Mouse (Mus musculus): Measurements from ENCODE around the gene Ccdc84. TPM values are rescaled to one million over a fixed set of nuclear protein-coding genes. Genes with fewer than 3 reads are reported as not detected.
"Not testable (repeated sequence)": the region's sequence is repeated elsewhere in the genome, so short reads cannot be mapped to it uniquely, and the experiment has no call there.

Gene Ccdc84
- polyA plus RNA-seq, 1 experiment from 2014 or later, result 23.3 TPM

DNA sequence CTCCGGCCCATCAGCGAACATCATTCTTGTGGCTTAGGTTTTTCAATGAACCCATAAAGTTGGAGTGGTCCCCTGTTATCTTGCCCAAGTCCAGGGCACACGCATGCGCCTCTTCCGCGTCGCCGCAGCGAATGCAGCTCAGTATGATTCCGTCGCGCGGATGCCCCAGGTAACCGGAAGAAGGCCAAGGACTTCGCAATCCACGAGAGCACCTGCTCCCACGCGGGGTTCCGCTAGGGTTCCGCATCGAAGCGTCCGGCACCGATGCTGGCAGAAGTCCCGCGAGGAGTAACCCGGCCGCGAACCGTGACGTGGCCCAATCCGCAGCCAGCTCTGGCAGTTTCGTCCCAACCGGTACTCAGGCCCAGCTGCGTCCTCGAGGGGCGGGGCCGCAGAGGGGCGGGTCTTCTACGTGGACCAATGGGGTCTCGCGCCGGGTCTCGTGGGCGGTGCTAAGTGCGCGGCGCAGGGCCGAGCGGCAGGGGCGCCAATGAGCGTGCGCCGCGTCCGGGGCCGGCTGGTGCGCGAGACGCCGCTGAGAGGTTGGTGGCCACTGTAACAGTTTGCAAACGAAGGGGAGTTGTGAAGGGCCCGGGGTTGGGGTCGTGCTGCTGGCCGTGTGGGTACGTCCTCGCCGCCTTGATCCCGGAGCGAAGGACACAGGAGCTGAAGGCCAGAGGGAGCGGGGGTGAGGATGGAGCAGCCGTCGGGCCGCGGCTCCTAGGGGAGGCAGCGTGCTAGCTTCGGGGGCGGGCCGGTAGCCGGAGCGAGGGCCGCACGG lies 39.1 kb downstream of the Ccdc84 start, which contains the start of gene Hyou1:
TSS of gene Hyou1 (plus strand) at position 437 of the 781 bp plus-strand sequence.
- H3K27ac ChIP-seq (ENCODE audit: low read length), result peak within 1 kb of the TSS; percentile 91
- H3K9ac ChIP-seq (ENCODE audit: low read depth, low read length), result peak within 1 kb of the TSS; percentile 92
- 0 out of 2 replicates have a peak, but pooled peaks cover 11% of the 10 kb centered on the region for H3K36me3 ChIP-seq (ENCODE audit: control insufficient read depth, insufficient read depth, low read length)
- peak; percentile 96 for ATAC-seq
- H3K4me2 ChIP-seq (ENCODE audit: low read depth, low read length), result peak within 1 kb of the TSS; percentile 88
- no peaks in the 10 kb centered on the region for H3K9me3 ChIP-seq (ENCODE audit: control insufficient read depth, low read length)
- no peaks in the 10 kb centered on the region for H3K27me3 ChIP-seq (replicated peaks; ENCODE audit: control insufficient read depth, insufficient read depth, low read length)
- peak within 1 kb of the TSS; percentile 93 for H3K4me3 ChIP-seq (ENCODE audit: low read length)
- H3K4me1 ChIP-seq (ENCODE audit: control insufficient read depth, insufficient read depth, low read length), result peaks cover 12% of the 10 kb centered on the region
- under 1% methylated on average over 83 of the region's 83 CpGs for WGBS

- H3K36me3 ChIP-seq (ENCODE audit: control insufficient read depth, insufficient read depth, low read length), result 0 out of 2 replicates have a peak, but pooled peaks cover 5% of the 10 kb centered on the region
- H3K4me2 ChIP-seq (ENCODE audit: low read depth, low read length), result peak overlapping the region; percentile 68
- H3K9ac ChIP-seq (ENCODE audit: low read depth, low read length), result peak overlapping the region; percentile 85
- no peaks in the 10 kb centered on the region for H3K9me3 ChIP-seq (ENCODE audit: control insufficient read depth, low read length)
- ATAC-seq, result no peak
- peak overlapping the region; percentile 93 for H3K4me3 ChIP-seq (ENCODE audit: low read length)
- WGBS, result 84% methylated on average over 5 of the region's 5 CpGs
- peaks cover 12% of the 10 kb centered on the region for H3K4me1 ChIP-seq (ENCODE audit: control insufficient read depth, insufficient read depth, low read length)
- H3K27me3 ChIP-seq (replicated peaks; ENCODE audit: control insufficient read depth, insufficient read depth, low read length), result no peaks in the 10 kb centered on the region
- peak overlapping the region; percentile 91 for H3K27ac ChIP-seq (ENCODE audit: low read length)
These were observed 40.1 kb downstream of the Ccdc84 start for GRCm38 (mm10) chr9:44378153-44378730.

GRCm38 (mm10) chr9:44377335-44377734 lies 41.0 kb downstream of the Ccdc84 start:
- H3K27ac ChIP-seq (ENCODE audit: low read length); H3K4me3 ChIP-seq (ENCODE audit: low read length); H3K36me3 ChIP-seq (ENCODE audit: control insufficient read depth, insufficient read depth, low read length); H3K9ac ChIP-seq (ENCODE audit: low read depth, low read length); H3K4me2 ChIP-seq (ENCODE audit: low read depth, low read length); H3K27me3 ChIP-seq (replicated peaks; ENCODE audit: control insufficient read depth, insufficient read depth, low read length); H3K9me3 ChIP-seq (ENCODE audit: control insufficient read depth, low read length); ATAC-seq: not testable (repeated sequence)
- WGBS, result 73% methylated on average over 2 of the region's 2 CpGs
- H3K4me1 ChIP-seq (ENCODE audit: control insufficient read depth, insufficient read depth, low read length), result peaks cover 12% of the 10 kb centered on the region

DNA sequence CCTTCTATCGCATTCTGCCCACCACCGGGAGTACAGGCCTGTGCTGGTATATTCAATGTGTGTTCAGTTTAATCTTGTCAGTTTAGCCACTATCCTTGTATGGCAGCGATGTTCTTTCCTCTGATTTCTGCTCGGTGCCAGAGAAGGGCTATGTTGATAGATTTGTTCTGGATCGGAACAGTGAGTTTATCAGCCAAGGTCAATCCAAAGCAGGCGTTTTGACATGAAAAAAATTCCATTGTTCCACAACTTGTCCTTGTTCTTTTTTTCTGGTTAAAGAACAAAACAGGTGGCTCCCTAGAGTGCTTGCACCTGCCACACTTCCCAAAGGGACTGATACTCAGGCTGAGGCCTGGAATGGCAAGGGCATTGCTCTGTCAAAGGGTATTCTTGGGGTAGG lies 42.2 kb downstream of the Ccdc84 start:
- no peak overlapping the region for H3K27ac ChIP-seq (ENCODE audit: low read length)
- WGBS, result 87% methylated on average over 6 of the region's 6 CpGs
- H3K4me2 ChIP-seq (ENCODE audit: low read depth, low read length), result no peak overlapping the region

GRCm38 (mm10) chr9:44373386-44373785 lies 45.0 kb downstream of the Ccdc84 start:
- no peak overlapping the region for H3K4me3 ChIP-seq (ENCODE audit: low read length)
- no peak overlapping the region for H3K9ac ChIP-seq (ENCODE audit: low read depth, low read length)
- H3K4me2 ChIP-seq (ENCODE audit: low read depth, low read length), result no peak overlapping the region
- H3K27me3 ChIP-seq (replicated peaks; ENCODE audit: control insufficient read depth, insufficient read depth, low read length), result no peaks in the 10 kb centered on the region
- peak; percentile 28 for ATAC-seq
- H3K36me3 ChIP-seq (ENCODE audit: control insufficient read depth, insufficient read depth, low read length), result 0 out of 2 replicates have a peak, but pooled peaks cover 3% of the 10 kb centered on the region
- 0 out of 2 replicates have a peak, but pooled peaks cover 2% of the 10 kb centered on the region for H3K4me1 ChIP-seq (ENCODE audit: control insufficient read depth, insufficient read depth, low read length)
- no peak overlapping the region for H3K27ac ChIP-seq (ENCODE audit: low read length)
- no peaks in the 10 kb centered on the region for H3K9me3 ChIP-seq (ENCODE audit: control insufficient read depth, low read length)

More for the DNA sequence above, 42.2 kb downstream of the Ccdc84 start:
- Histone ChIP-seq H3K36me3 (ENCODE audit: control insufficient read depth, insufficient read depth, low read length) (0 out of 2 replicates have a peak, but pooled peaks cover 3% of the 10 kb centered on the region), H3K9ac (ENCODE audit: low read depth, low read length) (no peak overlapping the region), H3K27me3 (replicated peaks; ENCODE audit: control insufficient read depth, insufficient read depth, low read length) (no peaks in the 10 kb centered on the region), H3K4me1 (ENCODE audit: control insufficient read depth, insufficient read depth, low read length) (peaks cover 12% of the 10 kb centered on the region), H3K4me3 (ENCODE audit: low read length) (no peak overlapping the region), H3K9me3 (ENCODE audit: control insufficient read depth, low read length) (no peaks in the 10 kb centered on the region)
- no peak for ATAC-seq

DNA sequence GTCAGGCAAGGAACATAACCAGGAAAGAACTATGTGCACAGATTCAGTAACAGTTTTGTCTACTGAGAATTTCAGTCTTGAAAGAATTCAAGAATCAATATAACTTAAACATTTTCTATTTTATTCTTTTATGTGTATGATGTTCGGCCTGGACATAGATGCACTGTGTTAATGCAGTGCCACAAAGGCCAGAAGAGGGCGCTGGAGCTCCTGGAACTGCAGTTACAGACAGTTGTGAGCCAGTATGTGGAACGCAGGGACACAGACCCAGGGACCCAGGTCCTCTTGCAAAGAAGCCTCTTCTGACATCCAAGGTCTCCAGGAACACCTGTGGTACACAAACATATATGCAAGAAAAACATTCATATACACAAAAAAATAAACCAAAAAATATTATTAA lies 53.9 kb downstream of the Ccdc84 start:
- Histone ChIP-seq H3K4me3 (ENCODE audit: low read length) (no peak overlapping the region), H3K9me3 (ENCODE audit: control insufficient read depth, low read length) (no peaks in the 10 kb centered on the region), H3K27me3 (replicated peaks; ENCODE audit: control insufficient read depth, insufficient read depth, low read length) (no peaks in the 10 kb centered on the region), H3K36me3 (ENCODE audit: control insufficient read depth, insufficient read depth, low read length) (no peaks in the 10 kb centered on the region; the same call in 1 of the 2 replicates), H3K27ac (ENCODE audit: low read length) (no peak overlapping the region), H3K4me2 (ENCODE audit: low read depth, low read length) (no peak overlapping the region), H3K9ac (ENCODE audit: low read depth, low read length) (no peak overlapping the region), H3K4me1 (ENCODE audit: control insufficient read depth, insufficient read depth, low read length) (peaks cover 7% of the 10 kb centered on the region)
- ATAC-seq, result no peak
- 62% methylated on average over 3 of the region's 3 CpGs for WGBS

DNA sequence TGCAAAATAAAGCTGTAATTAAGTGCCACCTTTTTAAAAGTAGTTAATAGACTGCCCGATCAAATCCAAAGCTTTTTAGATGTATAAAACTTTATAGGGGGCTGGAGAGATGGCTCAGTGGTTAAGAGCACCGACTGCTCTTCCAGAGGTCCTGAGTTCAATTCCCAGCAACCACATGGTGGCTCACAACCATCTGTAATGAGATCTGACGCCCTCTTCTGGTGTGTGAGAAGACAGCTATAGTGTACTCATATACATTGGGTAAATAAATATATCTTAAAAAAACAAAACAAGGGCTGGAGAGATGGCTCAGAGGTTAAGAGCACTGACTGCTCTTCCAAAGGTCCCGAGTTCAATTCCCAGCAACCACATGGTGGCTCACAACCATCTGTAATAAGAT lies 56.4 kb downstream of the Ccdc84 start:
- peak overlapping the region; percentile 71 for H3K27ac ChIP-seq (ENCODE audit: low read length)
- ATAC-seq, result peak; percentile 27; the same call in 1 of the 2 replicates

GRCm38 (mm10) chr9:44361190-44361917 lies 57.0 kb downstream of the Ccdc84 start, which contains the start of gene Vps11:
Vps11 (minus strand) TSS chr9:44361670.
- Histone ChIP-seq H3K4me2 (ENCODE audit: low read depth, low read length) (peak within 1 kb of the TSS; percentile 66), H3K4me1 (ENCODE audit: control insufficient read depth, insufficient read depth, low read length) (peaks cover 7% of the 10 kb centered on the region), H3K27ac (ENCODE audit: low read length) (peak within 1 kb of the TSS; percentile 71), H3K27me3 (replicated peaks; ENCODE audit: control insufficient read depth, insufficient read depth, low read length) (no peaks in the 10 kb centered on the region), H3K36me3 (ENCODE audit: control insufficient read depth, insufficient read depth, low read length) (peaks cover 2% of the 10 kb centered on the region; the same call in 1 of the 2 replicates), H3K9me3 (ENCODE audit: control insufficient read depth, low read length) (no peaks in the 10 kb centered on the region), H3K4me3 (ENCODE audit: low read length) (peak within 1 kb of the TSS; percentile 79), H3K9ac (ENCODE audit: low read depth, low read length) (peak within 1 kb of the TSS; percentile 78)
- ATAC-seq, result peak; percentile 94
- WGBS, result under 1% methylated on average over 44 of the region's 44 CpGs

More for the DNA sequence above, 56.4 kb downstream of the Ccdc84 start:
- Histone ChIP-seq H3K4me2 (ENCODE audit: low read depth, low read length) (peak overlapping the region; percentile 53), H3K9ac (ENCODE audit: low read depth, low read length) (peak overlapping the region; percentile 78), H3K4me3 (ENCODE audit: low read length) (peak overlapping the region; percentile 79)
- 35% methylated on average over 4 of the region's 4 CpGs for WGBS
- not testable (repeated sequence) for H3K4me1 ChIP-seq (ENCODE audit: control insufficient read depth, insufficient read depth, low read length); H3K27me3 ChIP-seq (replicated peaks; ENCODE audit: control insufficient read depth, insufficient read depth, low read length); H3K9me3 ChIP-seq (ENCODE audit: control insufficient read depth, low read length); H3K36me3 ChIP-seq (ENCODE audit: control insufficient read depth, insufficient read depth, low read length)

Measured in intestine, embryonic 16.5 days (tissue).